Mouse (Mus musculus): ENCODE measurements at regions not wholly inside any gene's neighbourhood (a gene's known extent, or its start where the extent isn't known, plus 50 kb on each side); places are given as distances from the start of the nearest gene placed in this dataset.

GRCm38 (mm10) chr6:112133522-112133921 is 140.0 kb upstream of the Lmcd1 start:
- dilution Hi-C loops (cut with MboI; ENCODE audit: extremely low pct_ligation_motif_present, extremely low pct_unique_long_range_greater_than_20kb, low sequenced_read_pairs) (no loop called here), in situ Hi-C loops (cut with MboI; ENCODE audit: low pct_ligation_motif_present, low pct_unique_long_range_greater_than_20kb, low sequenced_read_pairs) (no loop called here)
- Histone ChIP-seq H3K36me3 (replicated peaks in 1 of 2; ENCODE audit: control insufficient read depth in 1 of 2, insufficient read depth in 1 of 2, low read length in 1 of 2) (no peaks in the 10 kb centered on the region), H3K9me3 (replicated peaks; ENCODE audit: low read length) (peaks cover 18% of the 10 kb centered on the region), H3K4me1 (ENCODE audit: control insufficient read depth in 1 of 2, insufficient read depth in 2 of 2) (no peaks in the 10 kb centered on the region), H3K27me3 (replicated peaks) (no peaks in the 10 kb centered on the region), H3K4me2 (ENCODE audit: insufficient read depth, low read depth, poor library complexity, severe bottlenecking) (no peak overlapping the region), H3K79me2 (replicated peaks; ENCODE audit: control insufficient read depth, extremely low read depth, insufficient read depth, poor library complexity, severe bottlenecking) (no peaks in the 10 kb centered on the region), H3K27ac (ENCODE audit: insufficient read depth, low read depth) (no peak overlapping the region), H3K4me3 (replicated peaks in 1 of 3; ENCODE audit: low read depth in 2 of 3, low read length in 2 of 3, poor library complexity in 1 of 3) (no peak overlapping the region), H3K9ac (ENCODE audit: insufficient read depth, low read depth) (no peak overlapping the region)
- DNase-seq (ENCODE audit: extremely low read depth) = peak; percentile 8
- TF ChIP-seq CTCF (conservative IDR thresholded peaks at IDR 0.05 in 1 of 2, IDR thresholded peaks at IDR 0.05 in 1 of 2; ENCODE audit: low read depth in 2 of 2, low read length in 2 of 2) (peak in 1 of 2 experiments; percentile 76; a peak in 2 of 4 replicates), TCF12 (IDR thresholded peaks at IDR 0.05; ENCODE audit: low read depth, low read length) (no peak)

- Histone ChIP-seq H3K27me3 (replicated peaks) (no peaks in the 10 kb centered on the region), H3K4me3 (replicated peaks in 1 of 3; ENCODE audit: low read depth in 2 of 3, low read length in 2 of 3, poor library complexity in 1 of 3) (no peak overlapping the region), H3K27ac (ENCODE audit: insufficient read depth, low read depth) (no peak overlapping the region), H3K79me2 (replicated peaks; ENCODE audit: control insufficient read depth, extremely low read depth, insufficient read depth, poor library complexity, severe bottlenecking) (no peaks in the 10 kb centered on the region), H3K4me2 (ENCODE audit: insufficient read depth, low read depth, poor library complexity, severe bottlenecking) (no peak overlapping the region), H3K9ac (ENCODE audit: insufficient read depth, low read depth) (no peak overlapping the region), H3K4me1 (ENCODE audit: control insufficient read depth in 1 of 2, insufficient read depth in 2 of 2) (no peaks in the 10 kb centered on the region), H3K9me3 (replicated peaks; ENCODE audit: low read length) (peaks cover 40% of the 10 kb centered on the region), H3K36me3 (replicated peaks in 1 of 2; ENCODE audit: control insufficient read depth in 1 of 2, insufficient read depth in 1 of 2, low read length in 1 of 2) (no peaks in the 10 kb centered on the region)
- dilution Hi-C loops (cut with MboI; ENCODE audit: extremely low pct_ligation_motif_present, extremely low pct_unique_long_range_greater_than_20kb, low sequenced_read_pairs) (no loop called here), in situ Hi-C loops (cut with MboI; ENCODE audit: low pct_ligation_motif_present, low pct_unique_long_range_greater_than_20kb, low sequenced_read_pairs) (no loop called here)
- TF ChIP-seq MEF2A (IDR thresholded peaks at IDR 0.05; ENCODE audit: borderline replicate concordance, low read depth, low read length) (no peak), ELF1 (IDR thresholded peaks at IDR 0.05; ENCODE audit: low read depth, low read length) (no peak), ZNF384 (IDR thresholded peaks at IDR 0.05; ENCODE audit: low read depth, low read length) (no peak), MXI1 (IDR thresholded peaks at IDR 0.05; ENCODE audit: low read depth, low read length) (no peak), E2F4 (IDR thresholded peaks at IDR 0.05; ENCODE audit: insufficient replicate concordance, low read depth, low read length) (no peak), TBP (conservative IDR thresholded peaks at IDR 0.05; ENCODE audit: low read depth, low read length) (no peak), TCF12 (IDR thresholded peaks at IDR 0.05; ENCODE audit: low read depth, low read length) (no peak), ZKSCAN1 (IDR thresholded peaks at IDR 0.05; ENCODE audit: borderline replicate concordance, low read depth, low read length) (no peak), USF1 (IDR thresholded peaks at IDR 0.05; ENCODE audit: low read depth, low read length) (no peak), ETS1 (conservative IDR thresholded peaks at IDR 0.05; ENCODE audit: low read depth, low read length) (no peak), MAX (IDR thresholded peaks at IDR 0.05; ENCODE audit: low read length) (no peak), MAFK (IDR thresholded peaks at IDR 0.05; ENCODE audit: insufficient replicate concordance, low read length) (no peak), JUN (IDR thresholded peaks at IDR 0.05; ENCODE audit: insufficient read depth, low read depth, low read length) (no peak), MYC (IDR thresholded peaks at IDR 0.05; ENCODE audit: low read depth, low read length) (no peak), JUND (conservative IDR thresholded peaks at IDR 0.05; ENCODE audit: low read depth, low read length) (no peak), KAT2A (IDR thresholded peaks at IDR 0.05; ENCODE audit: insufficient replicate concordance, low read length) (no peak), POLR2A (IDR thresholded peaks at IDR 0.05; ENCODE audit: low read depth, low read length) (no peak), GABPA (IDR thresholded peaks at IDR 0.05; ENCODE audit: insufficient replicate concordance, low read depth, low read length) (no peak), POLR2AphosphoS2 (IDR thresholded peaks at IDR 0.05; ENCODE audit: low read depth, low read length) (no peak), IRF4 (IDR thresholded peaks at IDR 0.05; ENCODE audit: low read depth, low read length) (no peak)
- no peak for DNase-seq (ENCODE audit: extremely low read depth)
Measured at GRCm38 (mm10) chr6:112152535-112153364, 120.8 kb upstream of the Lmcd1 start.

Data from CH12.LX (cell line).